Comparison of ENCODE assay signal across 9 mouse cellular contexts in genomic region chr9:45040066-45040845, GRCm38 (mm10). TPM values are rescaled to one million over a fixed set of nuclear protein-coding genes. Genes with fewer than 3 reads are reported as not detected.
A peak's percentile ranks its signal among the peaks of the same experiment; 100 is the strongest.
DNase-seq lines count a peak whose midpoint lies in the region; ATAC-seq lines count a peak whose summit lies in the region.
"Had no signal": no experiment of that assay in that cellular context is flagged by ENCODE, and none has a peak within 500 bp of the region (broad histone marks: within the 10 kb centered on the region; RNA-seq: fewer than 3 reads in every experiment).

No protein-coding gene starts in this region.

- peaks cover 95% of the 10 kb centered on the region for H3K27me3 ChIP-seq in heart, embryonic 13.5 days (replicated peaks)
- H3K27me3 ChIP-seq in embryonic facial prominence, embryonic 12.5 days, result peaks cover 57% of the 10 kb centered on the region
- peaks cover 52% of the 10 kb centered on the region for H3K27me3 ChIP-seq in midbrain, embryonic 16.5 days (ENCODE audit: control insufficient read depth, insufficient read depth, low read depth, low read length)

- DNase-seq in heart, postnatal 10 days, result no peak
- DNase-seq in kidney, postnatal 14 days, result peak; percentile 52
- DNase-seq in frontal cortex, postnatal 10 days (ENCODE audit: low spot score in 2 of 2), result no peak
- no peak for DNase-seq in natural killer cell, adult 2 months (ENCODE audit: low spot score in 2 of 2)

- peaks cover 22% of the 10 kb centered on the region for H3K4me1 ChIP-seq in heart, embryonic 13.5 days
- H3K4me1 ChIP-seq in embryonic facial prominence, embryonic 12.5 days, result peaks cover 28% of the 10 kb centered on the region
- H3K4me1 ChIP-seq in midbrain, embryonic 16.5 days (ENCODE audit: control insufficient read depth, insufficient read depth, low read length), result peaks cover 3% of the 10 kb centered on the region; the same call in 1 of the 2 replicates

- intact Hi-C loops in heart, postnatal 10 days (cut with DNase I), result no loop called here

- H3K36me3 ChIP-seq in heart, embryonic 13.5 days, result no peaks in the 10 kb centered on the region
- no peaks in the 10 kb centered on the region for H3K36me3 ChIP-seq in embryonic facial prominence, embryonic 12.5 days
- no peaks in the 10 kb centered on the region for H3K36me3 ChIP-seq in midbrain, embryonic 16.5 days (ENCODE audit: control insufficient read depth, insufficient read depth, low read length)

- H3K9ac ChIP-seq in heart, embryonic 13.5 days, result no peak overlapping the region
- no peak overlapping the region for H3K9ac ChIP-seq in embryonic facial prominence, embryonic 12.5 days
- no peak overlapping the region for H3K9ac ChIP-seq in midbrain, embryonic 16.5 days (ENCODE audit: low read depth, low read length)

- WGBS in heart, embryonic 13.5 days, result 15% methylated on average over 14 of the region's 14 CpGs
- WGBS in embryonic facial prominence, embryonic 12.5 days, result 19% methylated on average over 14 of the region's 14 CpGs
- WGBS in midbrain, embryonic 16.5 days, result 16% methylated on average over 14 of the region's 14 CpGs

- H3K27ac ChIP-seq in heart, embryonic 13.5 days (replicated peaks), result no peak overlapping the region
- no peak overlapping the region for H3K27ac ChIP-seq in embryonic facial prominence, embryonic 12.5 days
- no peak overlapping the region for H3K27ac ChIP-seq in midbrain, embryonic 16.5 days (ENCODE audit: low read length)
- H3K27ac ChIP-seq: layer of hippocampus, adult 2 months had no signal

- no peaks in the 10 kb centered on the region for H3K9me3 ChIP-seq in heart, embryonic 13.5 days
- no peaks in the 10 kb centered on the region for H3K9me3 ChIP-seq in embryonic facial prominence, embryonic 12.5 days
- no peaks in the 10 kb centered on the region for H3K9me3 ChIP-seq in midbrain, embryonic 16.5 days (replicated peaks; ENCODE audit: control insufficient read depth, low read length, poor library complexity, severe bottlenecking)

- H3K4me3 ChIP-seq in heart, embryonic 13.5 days, result peak overlapping the region; percentile 1; the same call in 1 of the 2 replicates
- no peak overlapping the region for H3K4me3 ChIP-seq in embryonic facial prominence, embryonic 12.5 days
- H3K4me3 ChIP-seq in midbrain, embryonic 16.5 days (ENCODE audit: low read depth, low read length), result no peak overlapping the region
- H3K4me3 ChIP-seq: layer of hippocampus, adult 2 months had no signal

- peak overlapping the region; percentile 36 for H3K4me2 ChIP-seq in heart, embryonic 13.5 days
- H3K4me2 ChIP-seq in embryonic facial prominence, embryonic 12.5 days (replicated peaks), result peak overlapping the region; percentile 31; the same call in 1 of the 2 replicates
- peak overlapping the region; percentile 12; the same call in 1 of the 2 replicates for H3K4me2 ChIP-seq in midbrain, embryonic 16.5 days (ENCODE audit: low read length)

- no peak for ATAC-seq in heart, embryonic 13.5 days (ENCODE audit: extremely low read depth, insufficient number of reproducible peaks, low FRiP score, low TSS enrichment)
- ATAC-seq in embryonic facial prominence, embryonic 12.5 days (ENCODE audit: insufficient number of reproducible peaks, insufficient read depth, low FRiP score, low TSS enrichment), result no peak
- no peak for ATAC-seq in midbrain, embryonic 16.5 days
- no peak for ATAC-seq in megakaryocyte, adult 5-6 weeks (ENCODE audit: poor library complexity, severe bottlenecking)

RNA-seq across cellular contexts. Expression of gene Mpzl2, which starts 0.7 kb away (rescaled TPM):
- polyA plus RNA-seq in heart, embryonic 13.5 days (2015; fragmentation: Nextera tagmentation; extraction: Ambion mirVana), result 1.3 and 1.5 TPM in 2 replicates
- total RNA-seq in heart, postnatal 10 days (2021), result 1 to 10 TPM; 1.6 to 2.2 TPM
- 8.8 and 11.3 TPM in 2 replicates for polyA plus RNA-seq in embryonic facial prominence, embryonic 12.5 days (2016; fragmentation: Nextera tagmentation; extraction: Ambion mirVana)
- 1.4 TPM in 2 replicates for polyA plus RNA-seq in midbrain, embryonic 16.5 days (2015; fragmentation: Nextera tagmentation; extraction: Ambion mirVana)
- total RNA-seq in megakaryocyte, adult 5-6 weeks (2015), result not detected in 2 replicates
- total RNA-seq in megakaryocyte, adult 5-6 weeks (2017), result 0.04 TPM in 1 of 2 replicates, not detected in the other

RNA-seq across cellular contexts. Expression of gene Mpzl3, which starts 14.7 kb away (rescaled TPM):
- 1.6 and 1.7 TPM in 2 replicates for polyA plus RNA-seq in heart, embryonic 13.5 days (2015; fragmentation: Nextera tagmentation; extraction: Ambion mirVana)
- total RNA-seq in heart, postnatal 10 days (2021), result 1 to 10 TPM in 1 of 2 experiments, under 1 TPM in 1; 0.82 to 2.1 TPM
- polyA plus RNA-seq in embryonic facial prominence, embryonic 12.5 days (2016; fragmentation: Nextera tagmentation; extraction: Ambion mirVana), result 1.7 and 1.9 TPM in 2 replicates
- 0.75 and 1.2 TPM in 2 replicates for polyA plus RNA-seq in midbrain, embryonic 16.5 days (2015; fragmentation: Nextera tagmentation; extraction: Ambion mirVana)
- total RNA-seq in megakaryocyte, adult 5-6 weeks (2015), result 2.0 and 2.5 TPM in 2 replicates
- 2.9 and 3.8 TPM in 2 replicates for total RNA-seq in megakaryocyte, adult 5-6 weeks (2017)

RNA-seq across cellular contexts. Expression of gene Cd3e, which starts 30.8 kb away (rescaled TPM):
- polyA plus RNA-seq in heart, embryonic 13.5 days (2015; fragmentation: Nextera tagmentation; extraction: Ambion mirVana), result 0.55 TPM in 1 of 2 replicates, not detected in the other
- total RNA-seq in heart, postnatal 10 days (2021), result 1 to 10 TPM; 2.0 to 2.4 TPM
- not detected in 2 replicates for polyA plus RNA-seq in embryonic facial prominence, embryonic 12.5 days (2016; fragmentation: Nextera tagmentation; extraction: Ambion mirVana)
- 0.07 TPM in 1 of 2 replicates, not detected in the other for polyA plus RNA-seq in midbrain, embryonic 16.5 days (2015; fragmentation: Nextera tagmentation; extraction: Ambion mirVana)
- total RNA-seq in megakaryocyte, adult 5-6 weeks (2015), result 3.5 and 5.8 TPM in 2 replicates
- 0.73 and 4.1 TPM in 2 replicates for total RNA-seq in megakaryocyte, adult 5-6 weeks (2017)
- total RNA-seq: layer of hippocampus, adult 2 months had no signal

RNA-seq across cellular contexts. Expression of gene Jaml, which starts 38.7 kb away (rescaled TPM):
- polyA plus RNA-seq in heart, embryonic 13.5 days (2015; fragmentation: Nextera tagmentation; extraction: Ambion mirVana), result 0.17 and 0.23 TPM in 2 replicates
- under 1 TPM; 0.19 to 0.30 TPM for total RNA-seq in heart, postnatal 10 days (2021)
- polyA plus RNA-seq in embryonic facial prominence, embryonic 12.5 days (2016; fragmentation: Nextera tagmentation; extraction: Ambion mirVana), result 0.23 and 0.38 TPM in 2 replicates
- 0.29 and 0.32 TPM in 2 replicates for polyA plus RNA-seq in midbrain, embryonic 16.5 days (2015; fragmentation: Nextera tagmentation; extraction: Ambion mirVana)
- total RNA-seq in megakaryocyte, adult 5-6 weeks (2015), result 11.7 and 13.9 TPM in 2 replicates
- total RNA-seq in megakaryocyte, adult 5-6 weeks (2017), result 25.1 and 27.0 TPM in 2 replicates

RNA-seq across cellular contexts. Expression of gene Cd3d, which starts 58.7 kb away (rescaled TPM):
- 0.45 TPM in 1 of 2 replicates, not detected in the other for polyA plus RNA-seq in heart, embryonic 13.5 days (2015; fragmentation: Nextera tagmentation; extraction: Ambion mirVana)
- total RNA-seq in heart, postnatal 10 days (2021), result 1 to 10 TPM in 1 of 2 experiments, under 1 TPM in 1; 0.77 to 1.5 TPM
- not detected in 2 replicates for polyA plus RNA-seq in embryonic facial prominence, embryonic 12.5 days (2016; fragmentation: Nextera tagmentation; extraction: Ambion mirVana)
- not detected in 2 replicates for polyA plus RNA-seq in midbrain, embryonic 16.5 days (2015; fragmentation: Nextera tagmentation; extraction: Ambion mirVana)
- 2.3 and 6.8 TPM in 2 replicates for total RNA-seq in megakaryocyte, adult 5-6 weeks (2015)
- 2.1 and 6.3 TPM in 2 replicates for total RNA-seq in megakaryocyte, adult 5-6 weeks (2017)
- total RNA-seq: layer of hippocampus, adult 2 months had no signal
